Mouse (Mus musculus) limb, embryonic 13.5 days (tissue): ENCODE data around the gene Col6a5. TPM values are rescaled to one million over a fixed set of nuclear protein-coding genes. Genes with fewer than 3 reads are reported as not detected.
A peak's percentile ranks its signal among the peaks of the same experiment; 100 is the strongest.

ENCODE experiments used
- ATAC-seq: fragments of 200-750 bp; cut with Nextera tagmentation; 2 replicates; pipeline ENCODE4 v1.8.0; 2017; ENCODE audit warnings: low read depth, moderate number of reproducible peaks, moderate TSS enrichment; ENCODE audit not compliant: low FRiP score
- H3K27ac ChIP-seq: fragments of 300-500 bp; sonication (generic); 2 replicates; pipeline ENCODE4 v1.5.1; 2015; ENCODE audit warnings: inconsistent platforms, mild to moderate bottlenecking, moderate library complexity
- H3K27me3 ChIP-seq: fragments of 300-500 bp; sonication (generic); 2 replicates; pipeline ENCODE4 v1.6.1; 2015; ENCODE audit warnings: mild to moderate bottlenecking, inconsistent platforms
- H3K36me3 ChIP-seq: fragments of 300-500 bp; sonication (generic); 2 replicates; pipeline ENCODE4 v1.6.1; 2015; ENCODE audit warnings: inconsistent platforms, mild to moderate bottlenecking, moderate library complexity
- H3K4me1 ChIP-seq: fragments of 300-500 bp; sonication (generic); 2 replicates; pipeline ENCODE4 v1.6.1; 2015; ENCODE audit warnings: inconsistent platforms
- H3K4me2 ChIP-seq: fragments of 300-500 bp; sonication (generic); replicated peaks from 2 replicates; pipeline ENCODE4 v1.6.1; 2015; ENCODE audit warnings: inconsistent platforms, mild to moderate bottlenecking, moderate library complexity
- H3K4me3 ChIP-seq: fragments of 300-500 bp; sonication (generic); 2 replicates; pipeline ENCODE4 v1.5.1; 2015; ENCODE audit warnings: moderate library complexity, mild to moderate bottlenecking, inconsistent platforms
- H3K9ac ChIP-seq: fragments of 300-500 bp; sonication (generic); 2 replicates; pipeline ENCODE4 v1.6.1; 2015; ENCODE audit warnings: mild to moderate bottlenecking, inconsistent platforms
- H3K9me3 ChIP-seq: fragments of 300-500 bp; sonication (generic); 2 replicates; pipeline ENCODE4 v1.6.1; 2016; ENCODE audit warnings: inconsistent platforms
- WGBS: fragments of 180-500 bp; shearing (Covaris S2); methylation state at CpG from one replicate; pipeline ENCODE4 v1.1.7; 2015; 5-methylcytosine and 5-hydroxymethylcytosine counted together
- polyA plus RNA-seq: library from polyadenylated mRNA; unstranded; fragments of >200 nt; fragmentation: Nextera tagmentation; extraction: Ambion mirVana; gene quantifications from 2 replicates; pipeline ENCODE4 v1.2.1, GENCODE M21; 2015

Col6a5 gene
- polyA plus RNA-seq, 1 experiment from 2014 or later, result 0.52 TPM

- WGBS, result 42% methylated on average over 7 of the region's 7 CpGs
- Histone ChIP-seq H3K27ac (no peak overlapping the region), H3K4me2 (no peak overlapping the region)
These were observed 149.0 kb downstream of the Col6a5 start for GRCm38 (mm10) chr9:105811458-105811857.

DNA sequence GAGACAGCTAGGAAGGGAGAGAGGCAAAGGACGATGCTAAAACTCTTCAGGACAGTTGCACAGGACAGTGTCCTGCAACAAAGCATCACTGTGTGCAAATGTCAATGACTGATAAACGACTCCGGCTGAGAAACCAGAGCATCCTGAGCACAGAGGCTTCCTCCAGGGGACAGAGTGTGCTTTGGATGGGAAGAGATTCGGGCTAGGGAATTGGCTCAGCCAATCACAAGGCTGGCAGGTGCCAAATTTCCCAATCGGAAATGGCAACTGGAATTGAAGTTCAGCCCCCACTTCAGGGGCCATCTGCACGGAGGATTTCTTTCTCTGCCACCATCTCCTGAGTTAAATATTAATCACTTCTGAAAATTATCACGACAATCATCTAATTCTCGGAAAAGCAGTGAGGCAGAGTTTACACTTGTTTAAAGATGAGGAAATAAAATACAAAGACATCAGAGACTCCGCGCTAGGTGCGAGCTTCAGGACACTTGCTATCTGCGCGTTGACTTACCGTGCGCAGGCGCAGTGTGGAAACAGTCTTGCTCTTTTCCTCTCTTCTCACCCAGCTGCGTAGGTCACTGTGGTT is 151.4 kb downstream of the Col6a5 start:
- no peak for ATAC-seq
- no peaks in the 10 kb centered on the region for H3K9me3 ChIP-seq
- no peak overlapping the region for H3K4me2 ChIP-seq
- no peak overlapping the region for H3K4me3 ChIP-seq
- H3K9ac ChIP-seq, result no peak overlapping the region
- no peaks in the 10 kb centered on the region for H3K27me3 ChIP-seq
- WGBS, result 86% methylated on average over 17 of the region's 17 CpGs
- H3K27ac ChIP-seq, result no peak overlapping the region
- H3K4me1 ChIP-seq, result peaks cover 12% of the 10 kb centered on the region; the same call in 1 of the 2 replicates
- no peaks in the 10 kb centered on the region for H3K36me3 ChIP-seq

More at GRCm38 (mm10) chr9:105811458-105811857, 149.0 kb downstream of the Col6a5 start:
- no peak overlapping the region for H3K9ac ChIP-seq
- no peak overlapping the region for H3K4me3 ChIP-seq
- H3K36me3 ChIP-seq, result no peaks in the 10 kb centered on the region
- peak; percentile 69 for ATAC-seq
- H3K4me1 ChIP-seq, result peaks cover 12% of the 10 kb centered on the region; the same call in 1 of the 2 replicates
- no peaks in the 10 kb centered on the region for H3K9me3 ChIP-seq
- no peaks in the 10 kb centered on the region for H3K27me3 ChIP-seq

Other genes starting within 250 kb of the Col6a5 start
- gene Col6a6, start 132.5 kb downstream of the Col6a5 start, polyA plus RNA-seq, result 1.5 and 1.7 TPM in 2 replicates
- 0.29 and 0.36 TPM in 2 replicates for gene Col6a4, start 136.1 kb upstream of the Col6a5 start, polyA plus RNA-seq
- gene Glyctk, start 197.5 kb upstream of the Col6a5 start, polyA plus RNA-seq, result 3.2 and 3.3 TPM in 2 replicates
- 27.6 and 28.0 TPM in 2 replicates for gene Wdr82, start 210.3 kb upstream of the Col6a5 start, polyA plus RNA-seq
- 57.0 and 57.7 TPM in 2 replicates for gene Ppm1m, start 239.1 kb upstream of the Col6a5 start, polyA plus RNA-seq
- gene Twf2, start 242.5 kb upstream of the Col6a5 start, polyA plus RNA-seq, result 59.1 and 63.6 TPM in 2 replicates